Mouse (Mus musculus) stomach, embryonic 15.5 days (tissue): ENCODE data around the gene Ppp1r9a. TPM values are rescaled to one million over a fixed set of nuclear protein-coding genes. Genes with fewer than 3 reads are reported as not detected.

Experiments used
- ATAC-seq: fragments of 200-750 bp; cut with Nextera tagmentation; 2 replicates; pipeline ENCODE4 v1.8.0; 2017; ENCODE audit warnings: low read depth, moderate number of reproducible peaks, moderate TSS enrichment; ENCODE audit not compliant: insufficient read depth, low FRiP score
- H3K27ac ChIP-seq: fragments of 300-500 bp; sonication (generic); 2 replicates; pipeline ENCODE4 v1.5.1; 2015; ENCODE audit warnings: mild to moderate bottlenecking, inconsistent platforms
- H3K27me3 ChIP-seq: fragments of 300-500 bp; sonication (generic); replicated peaks from 2 replicates; pipeline ENCODE4 v1.6.1; 2015; ENCODE audit warnings: inconsistent platforms
- H3K36me3 ChIP-seq: fragments of 300-500 bp; sonication (generic); 2 replicates; pipeline ENCODE4 v1.6.1; 2015; ENCODE audit warnings: inconsistent platforms
- H3K4me1 ChIP-seq: fragments of 300-500 bp; sonication (generic); 2 replicates; pipeline ENCODE4 v1.6.1; 2015; ENCODE audit warnings: inconsistent platforms
- H3K4me2 ChIP-seq: fragments of 300-500 bp; sonication (generic); 2 replicates; pipeline ENCODE4 v1.6.1; 2015; ENCODE audit warnings: mild to moderate bottlenecking, inconsistent platforms
- H3K4me3 ChIP-seq: fragments of 300-500 bp; sonication (generic); replicated peaks from 2 replicates; pipeline ENCODE4 v1.5.1; 2015; ENCODE audit warnings: inconsistent platforms
- H3K9ac ChIP-seq: fragments of 300-500 bp; sonication (generic); 2 replicates; pipeline ENCODE4 v1.6.1; 2015; ENCODE audit warnings: inconsistent platforms
- H3K9me3 ChIP-seq: fragments of 300-500 bp; sonication (generic); 2 replicates; pipeline ENCODE4 v1.6.1; 2016; ENCODE audit warnings: inconsistent platforms
- WGBS: fragments of 180-500 bp; shearing (Covaris S2); methylation state at CpG from one replicate; pipeline ENCODE4 v1.1.7; 2015; 5-methylcytosine and 5-hydroxymethylcytosine counted together
- polyA plus RNA-seq: library from polyadenylated mRNA; unstranded; fragments of >200 nt; fragmentation: Nextera tagmentation; extraction: Ambion mirVana; gene quantifications from 2 replicates; pipeline ENCODE4 v1.2.1, GENCODE M21; 2015

Gene Ppp1r9a
- polyA plus RNA-seq, 1 experiment from 2014 or later, result 16.6 TPM

DNA sequence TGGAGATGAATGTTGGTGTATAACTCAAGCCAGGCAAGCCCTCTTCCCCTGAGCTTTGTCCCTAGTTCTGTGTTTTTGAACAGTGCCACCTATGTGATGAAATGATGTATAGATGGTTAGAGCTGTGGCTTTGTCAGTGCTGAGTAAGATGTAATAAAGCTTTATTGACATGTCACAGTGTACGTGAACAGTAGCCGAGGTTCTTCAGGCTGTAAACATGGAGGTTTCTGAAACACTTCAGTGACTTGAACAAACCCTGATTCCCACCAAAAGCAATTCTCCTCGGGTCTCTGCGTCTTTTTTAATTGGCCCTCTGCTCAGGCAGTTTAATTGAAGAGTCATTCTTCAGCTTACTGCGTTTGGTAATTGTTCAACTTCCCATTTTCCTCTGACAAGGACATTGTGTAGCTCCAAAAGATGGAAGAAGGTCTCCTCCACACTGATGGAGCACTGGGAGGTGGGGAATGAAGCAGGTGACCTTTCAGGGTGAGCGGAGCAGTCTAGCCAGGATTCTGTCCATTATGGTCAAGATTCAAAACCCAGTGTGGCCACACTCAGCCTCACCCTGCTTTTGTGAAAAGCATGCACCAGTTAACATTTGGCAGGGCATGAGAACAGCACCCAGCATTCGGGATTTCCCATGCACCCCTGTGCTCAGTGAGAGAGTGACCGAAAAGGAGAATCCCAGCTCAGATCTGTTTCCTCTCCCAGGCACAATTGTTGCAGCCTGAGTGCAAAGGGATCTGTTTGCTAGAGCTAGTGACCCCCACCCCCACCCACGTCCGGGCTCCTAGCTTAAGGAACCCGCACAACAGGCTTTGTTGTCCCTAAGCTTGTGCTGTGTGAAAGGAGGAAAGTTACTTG is 108.1 kb downstream of the Ppp1r9a start:
- H3K9me3 ChIP-seq, result no peaks in the 10 kb centered on the region
- no peak overlapping the region for H3K4me3 ChIP-seq
- H3K4me1 ChIP-seq, result 0 out of 2 replicates have a peak, but pooled peaks cover 10% of the 10 kb centered on the region
- WGBS, result 53% methylated on average over 11 of the region's 11 CpGs
- H3K27ac ChIP-seq, result no peak overlapping the region
- no peaks in the 10 kb centered on the region for H3K27me3 ChIP-seq
- 0 out of 2 replicates have a peak overlapping the region, but pooled peaks have one; percentile 9 for H3K4me2 ChIP-seq
- H3K9ac ChIP-seq, result no peak overlapping the region
- no peaks in the 10 kb centered on the region for H3K36me3 ChIP-seq
- ATAC-seq, result 0 out of 2 replicates have a peak, but pooled peaks have one; percentile 10

DNA sequence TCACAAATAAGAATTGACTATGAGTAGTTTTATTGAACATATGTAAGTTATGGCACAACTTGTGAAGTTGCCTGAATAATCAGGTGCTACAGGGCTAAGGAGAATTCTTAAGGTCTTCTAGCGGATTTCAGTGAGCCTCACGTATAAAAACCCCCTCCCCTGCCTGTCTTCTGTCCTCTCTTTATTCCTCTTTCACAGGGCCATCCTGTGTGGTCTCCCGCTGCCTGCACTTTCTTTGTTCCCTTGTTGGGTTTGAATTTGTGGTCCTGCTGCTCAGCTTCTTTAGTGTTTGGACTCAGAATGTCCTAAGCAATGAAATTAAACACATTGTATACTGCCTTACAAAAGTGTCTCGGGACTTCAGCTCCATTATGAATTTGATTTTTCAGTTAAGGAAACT is 110.1 kb downstream of the Ppp1r9a start:
- H3K4me3 ChIP-seq, result no peak overlapping the region
- no peaks in the 10 kb centered on the region for H3K9me3 ChIP-seq
- no peak overlapping the region for H3K4me2 ChIP-seq
- H3K4me1 ChIP-seq, result 0 out of 2 replicates have a peak, but pooled peaks cover 5% of the 10 kb centered on the region
- H3K9ac ChIP-seq, result no peak overlapping the region
- ATAC-seq, result no peak
- WGBS, result 61% methylated on average over 4 of the region's 4 CpGs
- H3K36me3 ChIP-seq, result no peaks in the 10 kb centered on the region
- H3K27ac ChIP-seq, result no peak overlapping the region
- no peaks in the 10 kb centered on the region for H3K27me3 ChIP-seq

- Histone ChIP-seq H3K9ac (no peak overlapping the region), H3K4me1 (no peaks in the 10 kb centered on the region), H3K27ac (peak overlapping the region; percentile 67; the same call in 1 of the 2 replicates), H3K9me3 (no peaks in the 10 kb centered on the region), H3K36me3 (no peaks in the 10 kb centered on the region), H3K27me3 (no peaks in the 10 kb centered on the region), H3K4me2 (no peak overlapping the region), H3K4me3 (no peak overlapping the region)
- 73% methylated on average over 6 of the region's 6 CpGs for WGBS
- no peak for ATAC-seq
These were observed 111.8 kb downstream of the Ppp1r9a start for GRCm38 (mm10) chr6:5014567-5014966.

- Histone ChIP-seq H3K4me2 (no peak overlapping the region), H3K27me3 (no peaks in the 10 kb centered on the region), H3K36me3 (no peaks in the 10 kb centered on the region), H3K9me3 (no peaks in the 10 kb centered on the region), H3K9ac (no peak overlapping the region), H3K27ac (peak overlapping the region; percentile 26; the same call in 1 of the 2 replicates), H3K4me1 (no peaks in the 10 kb centered on the region), H3K4me3 (no peak overlapping the region)
- ATAC-seq, result no peak
- WGBS, result 72% methylated on average over 2 of the region's 2 CpGs
These were observed 112.5 kb downstream of the Ppp1r9a start for GRCm38 (mm10) chr6:5015173-5015572.

GRCm38 (mm10) chr6:5017945-5018511 is 115.3 kb downstream of the Ppp1r9a start:
- H3K4me3 ChIP-seq, result no peak overlapping the region
- no peaks in the 10 kb centered on the region for H3K9me3 ChIP-seq
- no peak overlapping the region for H3K27ac ChIP-seq
- H3K9ac ChIP-seq, result no peak overlapping the region
- H3K36me3 ChIP-seq, result no peaks in the 10 kb centered on the region
- ATAC-seq, result no peak
- no peaks in the 10 kb centered on the region for H3K4me1 ChIP-seq
- no peaks in the 10 kb centered on the region for H3K27me3 ChIP-seq
- 62% methylated on average over 6 of the region's 6 CpGs for WGBS
- no peak overlapping the region for H3K4me2 ChIP-seq

GRCm38 (mm10) chr6:5019208-5019607 is 116.5 kb downstream of the Ppp1r9a start:
- 74% methylated on average over 5 of the region's 5 CpGs for WGBS
- no peak overlapping the region for H3K27ac ChIP-seq
- no peak overlapping the region for H3K9ac ChIP-seq
- H3K4me3 ChIP-seq, result no peak overlapping the region
- no peaks in the 10 kb centered on the region for H3K36me3 ChIP-seq
- H3K4me2 ChIP-seq, result no peak overlapping the region
- H3K27me3 ChIP-seq, result no peaks in the 10 kb centered on the region
- no peak for ATAC-seq
- H3K9me3 ChIP-seq, result no peaks in the 10 kb centered on the region
- H3K4me1 ChIP-seq, result no peaks in the 10 kb centered on the region

DNA sequence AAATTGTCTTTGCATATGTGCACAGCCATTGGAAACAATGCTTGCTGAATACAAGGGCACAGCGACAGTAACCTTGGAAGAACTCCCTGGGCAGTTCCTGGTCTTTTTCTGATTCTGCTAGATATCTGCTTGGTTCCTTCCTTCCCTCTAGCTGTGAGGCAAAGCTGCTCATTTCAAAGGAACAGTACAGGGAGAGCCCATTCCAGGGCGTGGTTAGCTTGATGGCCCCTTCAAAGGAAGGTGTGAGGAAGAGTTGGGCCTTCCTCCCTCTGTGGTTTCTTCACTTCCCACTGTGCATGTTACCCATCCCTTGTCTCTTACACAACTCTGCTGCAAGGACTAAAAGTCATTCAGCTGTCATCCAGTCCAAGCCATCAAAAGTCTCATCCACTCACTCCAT is 117.3 kb downstream of the Ppp1r9a start:
- Histone ChIP-seq H3K9ac (no peak overlapping the region), H3K27me3 (no peaks in the 10 kb centered on the region), H3K27ac (no peak overlapping the region), H3K4me3 (no peak overlapping the region), H3K4me2 (no peak overlapping the region), H3K9me3 (no peaks in the 10 kb centered on the region), H3K4me1 (no peaks in the 10 kb centered on the region), H3K36me3 (no peaks in the 10 kb centered on the region)
- WGBS, result 72% methylated on average over 2 of the region's 2 CpGs
- no peak for ATAC-seq

GRCm38 (mm10) chr6:5020510-5020909 is 117.8 kb downstream of the Ppp1r9a start:
- Histone ChIP-seq H3K4me3 (no peak overlapping the region), H3K36me3 (no peaks in the 10 kb centered on the region), H3K27me3 (no peaks in the 10 kb centered on the region), H3K4me2 (no peak overlapping the region), H3K27ac (no peak overlapping the region), H3K9ac (no peak overlapping the region), H3K9me3 (no peaks in the 10 kb centered on the region), H3K4me1 (no peaks in the 10 kb centered on the region)
- 95% methylated on average over 1 of the region's 1 CpGs for WGBS
- no peak for ATAC-seq

- no peaks in the 10 kb centered on the region for H3K27me3 ChIP-seq
- no peak overlapping the region for H3K4me3 ChIP-seq
- H3K9me3 ChIP-seq, result no peaks in the 10 kb centered on the region
- WGBS, result 71% methylated on average over 5 of the region's 5 CpGs
- no peak overlapping the region for H3K27ac ChIP-seq
- no peak for ATAC-seq
- H3K36me3 ChIP-seq, result no peaks in the 10 kb centered on the region
- no peaks in the 10 kb centered on the region for H3K4me1 ChIP-seq
- no peak overlapping the region for H3K9ac ChIP-seq
- no peak overlapping the region for H3K4me2 ChIP-seq
These were observed 120.0 kb downstream of the Ppp1r9a start for GRCm38 (mm10) chr6:5022677-5023076.

- no peak overlapping the region for H3K4me2 ChIP-seq
- no peak overlapping the region for H3K9ac ChIP-seq
- H3K9me3 ChIP-seq, result no peaks in the 10 kb centered on the region
- WGBS, result 71% methylated on average over 7 of the region's 7 CpGs
- H3K4me1 ChIP-seq, result no peaks in the 10 kb centered on the region
- no peak for ATAC-seq
- H3K36me3 ChIP-seq, result no peaks in the 10 kb centered on the region
- H3K4me3 ChIP-seq, result no peak overlapping the region
- no peak overlapping the region for H3K27ac ChIP-seq
- H3K27me3 ChIP-seq, result no peaks in the 10 kb centered on the region
These were observed 122.2 kb downstream of the Ppp1r9a start for GRCm38 (mm10) chr6:5024893-5025292.

GRCm38 (mm10) chr6:5026772-5027171 is 124.1 kb downstream of the Ppp1r9a start:
- H3K9me3 ChIP-seq, result no peaks in the 10 kb centered on the region
- H3K4me1 ChIP-seq, result no peaks in the 10 kb centered on the region
- WGBS, result 83% methylated on average over 3 of the region's 3 CpGs
- no peak overlapping the region for H3K4me2 ChIP-seq
- no peak overlapping the region for H3K9ac ChIP-seq
- no peaks in the 10 kb centered on the region for H3K36me3 ChIP-seq
- no peaks in the 10 kb centered on the region for H3K27me3 ChIP-seq
- H3K4me3 ChIP-seq, result no peak overlapping the region
- H3K27ac ChIP-seq, result no peak overlapping the region
- ATAC-seq, result no peak

DNA sequence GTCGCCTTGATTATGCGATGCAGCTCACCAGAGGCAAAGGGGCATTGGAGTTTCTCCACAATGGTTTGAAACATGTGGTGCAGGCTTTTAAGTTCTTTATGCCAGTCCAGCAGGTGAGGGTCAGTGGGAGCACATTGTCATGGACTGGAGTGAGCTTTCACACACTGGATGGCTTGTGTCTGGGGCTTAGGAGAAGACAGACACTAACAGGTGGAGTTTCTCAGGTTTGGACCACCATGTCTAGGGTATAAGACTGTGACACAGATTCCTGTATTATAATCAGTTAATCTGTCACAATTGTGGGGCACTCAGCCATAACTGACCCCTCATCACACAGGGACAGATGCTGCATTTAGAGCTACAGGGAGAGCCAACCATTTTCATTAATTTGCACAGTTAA is 124.5 kb downstream of the Ppp1r9a start:
- no peak for ATAC-seq
- no peaks in the 10 kb centered on the region for H3K36me3 ChIP-seq
- H3K9me3 ChIP-seq, result no peaks in the 10 kb centered on the region
- no peak overlapping the region for H3K9ac ChIP-seq
- H3K4me2 ChIP-seq, result no peak overlapping the region
- no peaks in the 10 kb centered on the region for H3K4me1 ChIP-seq
- H3K4me3 ChIP-seq, result no peak overlapping the region
- whole genome bisulfite sequencing, result 89% methylated on average over 2 of the region's 2 CpGs
- H3K27me3 ChIP-seq, result no peaks in the 10 kb centered on the region
- no peak overlapping the region for H3K27ac ChIP-seq
